Mouse (Mus musculus) cerebral cortex, adult 2 months (tissue): Measurements from ENCODE around the gene Kcng3.

Experiments
- WGBS: fragments of 180-500 bp; shearing (Covaris S2); methylation state at CpG from one replicate; pipeline ENCODE4 v1.1.7; 2018; 5-methylcytosine and 5-hydroxymethylcytosine counted together

Gene Kcng3

DNA sequence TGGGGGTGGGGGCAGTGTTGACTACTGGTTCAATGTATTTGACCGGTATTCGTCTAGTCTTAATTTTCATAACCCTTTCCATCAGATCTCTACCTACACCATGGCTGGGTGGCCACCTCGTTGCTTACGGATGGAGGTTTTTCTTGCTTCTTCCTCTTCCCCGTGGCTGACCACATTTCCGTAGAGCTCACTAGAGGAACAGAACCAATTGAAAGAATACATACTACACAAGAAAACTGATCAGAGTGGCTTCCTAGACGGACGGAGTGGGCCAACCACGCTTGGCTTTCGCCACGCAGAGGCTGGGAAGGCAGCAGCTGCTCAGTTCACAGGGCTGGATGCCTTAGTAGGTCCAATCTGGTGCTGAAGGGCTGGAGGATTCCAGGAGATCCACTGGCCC is 75.9 kb downstream of the Kcng3 start:
- WGBS, result 90% methylated on average over 11 of the region's 11 CpGs

DNA sequence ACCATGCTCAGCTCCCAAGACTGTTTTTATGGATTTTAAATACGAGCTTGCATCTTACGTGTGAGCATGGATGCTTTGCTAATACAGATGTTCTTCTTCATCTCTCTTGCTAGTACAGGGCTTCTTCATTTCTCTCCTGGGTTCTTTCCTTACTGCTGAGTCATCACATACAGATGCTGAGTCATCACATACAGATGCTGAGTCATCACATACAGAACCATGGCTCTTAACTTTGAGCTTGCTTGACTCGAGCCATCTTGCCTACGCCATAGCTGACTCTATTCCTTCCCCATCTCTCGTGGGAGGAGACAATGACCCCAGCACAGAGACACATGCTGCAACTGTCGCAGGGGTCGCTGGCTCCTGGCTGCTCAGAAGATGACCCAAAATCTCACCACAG is 76.7 kb downstream of the Kcng3 start:
- WGBS, result 80% methylated on average over 7 of the region's 7 CpGs

DNA sequence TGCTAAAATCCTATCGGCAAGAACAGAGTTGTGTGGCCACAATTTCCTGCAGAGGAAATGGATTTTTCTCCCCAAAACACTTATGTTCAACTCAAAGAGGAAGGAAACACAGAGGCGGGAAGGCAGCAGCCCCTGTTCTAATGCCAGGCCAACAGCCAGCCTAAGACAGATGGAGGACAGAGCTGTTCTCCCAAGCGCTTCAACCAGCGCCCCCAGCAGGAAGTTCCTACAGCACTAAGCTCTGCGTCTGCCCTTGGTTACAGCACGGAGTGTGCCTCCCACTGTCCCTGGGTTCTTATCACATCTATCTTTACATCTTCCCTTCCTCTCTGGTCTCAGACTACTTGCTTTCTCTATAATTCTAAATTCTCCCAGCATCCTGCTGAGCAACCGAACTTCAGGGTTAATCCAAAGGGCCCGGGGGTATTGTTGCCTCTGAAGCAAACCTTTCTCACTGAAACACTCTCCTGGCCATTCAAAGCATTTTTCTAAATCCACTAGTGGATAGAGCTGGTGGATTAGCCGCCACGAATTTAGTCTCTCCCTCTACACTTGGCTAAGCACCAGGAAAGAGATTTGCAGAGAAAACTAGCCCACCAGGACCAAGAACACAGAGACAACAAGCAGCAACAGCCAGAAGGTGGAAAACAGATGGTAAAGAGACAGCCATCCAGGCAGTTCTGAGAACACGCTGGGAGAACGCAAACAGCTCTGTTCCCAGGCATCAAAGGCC is 83.0 kb downstream of the Kcng3 start:
- WGBS, result 29% methylated on average over 12 of the region's 12 CpGs

DNA sequence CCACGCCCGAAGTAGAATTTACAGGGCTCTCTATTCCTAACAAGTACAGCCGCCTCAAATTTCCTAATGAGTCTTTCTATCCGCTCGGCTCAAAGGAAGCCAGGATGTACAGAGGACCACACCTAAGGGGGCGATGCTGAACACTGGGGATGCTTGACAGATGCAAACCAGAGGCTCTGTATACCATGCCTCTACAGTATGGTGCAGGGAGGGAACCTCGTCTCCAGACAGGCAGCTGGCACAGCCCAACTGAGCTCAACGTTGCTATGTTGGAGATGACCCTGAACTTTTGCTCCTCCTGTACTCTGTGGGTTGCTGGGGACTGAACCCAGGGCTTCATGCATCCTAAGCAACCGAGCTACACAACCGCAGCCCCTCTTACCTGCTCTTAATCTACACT is 84.5 kb downstream of the Kcng3 start:
- 85% methylated on average over 10 of the region's 10 CpGs for WGBS

DNA sequence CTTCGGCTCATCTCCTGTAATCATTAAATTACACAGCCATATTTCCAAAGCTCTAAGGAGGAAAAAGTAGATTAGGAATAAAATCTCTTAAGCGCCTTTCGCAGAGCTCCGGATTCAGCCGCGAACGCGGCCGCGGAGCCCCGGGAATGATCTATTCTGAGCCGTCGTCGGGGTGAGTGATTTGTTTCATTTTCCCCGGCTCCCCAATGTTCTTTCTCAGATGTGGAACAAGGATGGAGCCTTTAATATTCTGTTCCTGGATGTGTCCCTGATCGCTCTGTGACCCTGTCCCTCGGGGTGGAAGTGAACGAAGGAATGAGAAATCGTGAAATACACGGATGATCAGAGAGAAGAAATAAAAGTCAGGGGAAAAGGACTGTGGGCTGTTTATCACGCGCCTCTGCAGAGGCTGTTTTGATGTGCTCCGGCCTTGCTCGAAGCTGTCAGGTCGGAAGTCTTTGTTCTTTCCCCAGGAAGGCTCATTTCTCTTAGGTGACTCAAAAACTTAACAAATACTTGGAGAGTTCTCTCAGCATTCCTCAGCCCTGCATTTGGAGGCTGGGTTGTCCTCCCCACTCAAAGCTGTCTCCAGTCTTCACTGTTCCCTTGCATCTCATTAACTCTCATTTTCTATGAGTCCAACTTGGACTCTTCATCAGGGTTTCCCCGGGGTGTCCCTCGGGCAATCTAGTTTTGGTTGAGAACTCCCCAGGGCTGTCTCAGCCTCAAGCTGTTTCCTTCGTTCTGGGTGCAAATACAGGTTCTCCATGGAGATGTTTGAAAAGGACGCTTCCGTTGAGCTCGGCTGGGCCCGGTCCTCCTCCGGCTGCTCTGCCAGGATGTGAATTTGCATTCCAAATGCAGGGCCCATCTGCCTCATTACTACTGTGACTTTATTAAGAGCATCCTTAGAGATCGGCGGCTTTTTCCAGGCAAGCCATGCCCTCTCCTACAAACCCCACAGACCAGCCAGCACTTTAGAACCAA is 85.6 kb downstream of the Kcng3 start:
- WGBS, result 21% methylated on average over 35 of the region's 35 CpGs

DNA sequence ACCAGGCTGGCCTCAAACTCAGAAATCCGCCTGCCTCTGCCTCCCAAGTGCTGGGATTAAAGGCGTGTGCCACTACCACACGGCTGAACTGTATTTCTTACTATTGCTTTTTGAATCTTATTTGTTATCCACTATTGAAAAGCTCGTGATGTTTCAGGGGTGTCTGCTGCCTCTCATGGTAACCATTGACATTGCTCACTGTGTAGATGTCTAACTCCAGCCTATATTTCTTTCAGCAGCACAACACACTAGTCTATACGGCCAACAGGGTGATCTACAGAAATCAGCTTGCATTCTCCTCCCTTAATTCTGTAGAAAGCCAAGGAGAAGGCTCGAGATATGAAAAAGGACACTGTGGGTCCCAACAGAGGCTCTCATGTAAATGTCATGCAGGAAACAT is 86.4 kb downstream of the Kcng3 start:
- 74% methylated on average over 6 of the region's 6 CpGs for WGBS

DNA sequence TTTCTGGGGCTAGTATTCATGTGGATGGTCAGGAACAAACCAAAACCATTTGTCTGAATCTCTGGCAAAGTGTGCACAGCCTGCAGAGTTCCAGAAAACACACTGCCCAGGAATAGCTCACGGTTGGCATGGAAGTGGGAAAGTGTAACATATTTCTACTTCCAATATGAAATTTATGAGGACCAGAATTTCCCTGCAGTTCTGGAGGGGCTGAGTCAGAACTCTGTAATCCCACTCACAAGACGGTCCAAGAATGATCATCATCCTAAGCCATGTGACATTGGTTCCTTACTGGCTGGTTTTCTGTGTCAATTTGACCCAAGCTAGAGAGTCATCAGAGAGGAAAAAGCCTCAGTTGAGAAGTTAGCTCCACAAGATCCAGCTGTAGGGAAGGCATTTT is 89.3 kb downstream of the Kcng3 start:
- WGBS, result 57% methylated on average over 2 of the region's 2 CpGs

DNA sequence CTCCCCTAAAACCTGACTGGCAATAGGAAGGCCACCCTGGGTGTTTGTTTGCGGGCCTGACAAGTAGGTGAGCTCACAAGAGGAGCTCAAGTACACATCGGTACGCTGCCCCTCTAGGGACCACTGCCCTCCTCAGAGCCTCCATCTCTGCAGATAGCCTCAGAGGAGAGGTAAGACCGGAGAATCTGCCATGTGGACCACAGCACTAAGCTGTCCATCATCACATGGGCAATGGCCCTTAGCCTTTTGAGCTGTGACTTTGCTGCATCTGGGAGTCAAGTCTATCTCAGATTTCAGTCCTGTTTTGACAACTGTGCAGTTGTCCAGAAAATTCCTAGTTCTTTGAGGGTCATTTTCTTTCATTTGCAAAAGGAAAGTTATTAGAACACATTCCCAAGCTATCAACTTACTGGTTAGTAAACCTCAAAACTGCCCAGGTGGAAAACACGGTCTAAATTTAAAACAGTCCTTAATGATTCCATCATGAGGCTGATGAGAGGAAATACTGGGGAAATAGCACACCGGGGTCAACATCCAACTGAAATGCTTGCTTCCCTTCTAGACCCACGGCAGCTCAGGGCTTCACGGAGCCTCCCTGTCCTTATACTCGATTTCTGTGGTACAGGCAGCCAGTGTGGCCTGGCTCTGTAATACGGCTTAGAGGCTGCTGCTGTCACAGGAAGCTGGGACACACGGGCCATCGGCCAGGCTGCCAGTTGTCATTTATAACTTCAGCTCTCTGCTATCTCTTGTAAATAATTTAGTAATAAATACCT is 92.2 kb downstream of the Kcng3 start:
- WGBS, result 80% methylated on average over 12 of the region's 12 CpGs

DNA sequence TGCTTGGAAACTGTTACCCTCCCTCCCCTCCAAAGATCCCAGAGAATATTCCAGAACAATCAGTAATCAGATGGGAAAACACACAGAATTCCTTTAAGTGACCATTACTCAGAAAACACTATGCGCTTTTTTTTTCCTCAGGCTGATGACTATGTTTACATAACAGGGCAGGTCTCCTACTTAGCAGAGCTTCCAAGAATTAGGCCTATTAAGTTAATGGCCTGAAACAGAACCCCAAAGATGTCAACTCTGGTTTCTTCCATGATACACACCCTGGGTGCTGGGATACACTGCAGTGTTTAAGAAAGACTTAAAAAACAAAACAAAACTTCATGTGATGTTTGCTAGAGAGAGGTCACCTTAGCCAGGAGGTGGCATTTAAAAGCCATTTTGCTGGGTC is 93.0 kb downstream of the Kcng3 start:
- WGBS, result 89% methylated on average over 1 of the region's 1 CpGs

DNA sequence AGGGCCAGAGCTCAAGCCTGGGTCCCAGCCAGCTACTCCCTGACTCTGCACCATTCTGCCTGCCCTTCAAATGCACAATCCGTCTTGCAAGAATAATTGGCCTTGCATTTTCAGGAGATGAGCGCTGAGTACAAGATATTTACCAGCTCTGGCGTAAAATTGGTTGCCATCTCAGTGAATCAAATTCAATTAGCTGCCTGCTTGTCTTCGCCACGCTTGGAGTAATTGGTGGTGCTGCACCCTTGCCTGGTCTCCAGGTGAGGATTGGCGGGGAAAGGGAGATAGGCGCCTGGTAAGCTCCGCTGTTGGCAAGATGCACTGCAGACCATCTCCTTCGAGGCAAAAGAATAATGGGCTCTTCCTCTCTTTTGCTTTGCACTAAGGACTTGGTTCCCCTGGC is 93.6 kb downstream of the Kcng3 start:
- 71% methylated on average over 9 of the region's 9 CpGs for WGBS
